ENCODE assay signal across 8 mouse cellular contexts in genomic region chr2:170877515-170877914, GRCm38 (mm10).
DNase-seq lines count a peak whose midpoint lies in the region; ATAC-seq and TF ChIP-seq lines count a peak whose summit lies in the region.

No protein-coding gene starts in this region.

- TF ChIP-seq POLR2A in thymus, adult 2 months (IDR thresholded peaks at IDR 0.05; ENCODE audit: control insufficient read depth, extremely low read depth, insufficient read depth, low read length, poor library complexity): no peak

- DNase-seq in brain, embryonic 18.5 days (ENCODE audit: low read depth, low spot score): peak; percentile 69
- DNase-seq in fat pad, adult 2 months (ENCODE audit: extremely low read depth, low read depth, low spot score): peak; percentile 49
- peak; percentile 87 for DNase-seq in kidney, postnatal 14 days
- peak in 2 of 3 experiments; percentile 23 to 24 for DNase-seq in liver, embryonic 14.5 days (ENCODE audit: low read depth in 3 of 3, low spot score in 3 of 3)
- DNase-seq in thymus, adult 2 months: peak; percentile 54

- H3K27me3 ChIP-seq in C2C12 (ENCODE audit: control insufficient read depth, insufficient read depth, insufficient read length): no peaks in the 10 kb centered on the region
- H3K27me3 ChIP-seq in heart, embryonic 12.5 days (replicated peaks): peaks cover 16% of the 10 kb centered on the region
- H3K27me3 ChIP-seq in liver, embryonic 14.5 days (ENCODE audit: control insufficient read depth, insufficient read depth, low read length): no peaks in the 10 kb centered on the region
- H3K27me3 ChIP-seq in neural tube, embryonic 15.5 days (replicated peaks): no peaks in the 10 kb centered on the region
- H3K27me3 ChIP-seq in thymus, adult 2 months (ENCODE audit: control insufficient read depth, insufficient read depth, low read length): no peaks in the 10 kb centered on the region

- peak; percentile 33 for TF ChIP-seq CTCF in C2C12 (IDR thresholded peaks at IDR 0.05; ENCODE audit: control insufficient read depth, insufficient read depth, insufficient read length)
- TF ChIP-seq CTCF in liver, embryonic 14.5 days (IDR thresholded peaks at IDR 0.05; ENCODE audit: low read depth): peak; percentile 80
- peak; percentile 34; the same call in 1 of the 2 replicates for TF ChIP-seq CTCF in thymus, adult 2 months (IDR thresholded peaks at IDR 0.05; ENCODE audit: borderline replicate concordance, control insufficient read depth, extremely low read depth, insufficient read depth, low read length, poor library complexity)

- H3K36me3 ChIP-seq in C2C12 (ENCODE audit: control insufficient read depth, insufficient read depth): no peaks in the 10 kb centered on the region
- H3K36me3 ChIP-seq in heart, embryonic 12.5 days: no peaks in the 10 kb centered on the region
- H3K36me3 ChIP-seq in liver, embryonic 14.5 days (replicated peaks; ENCODE audit: control insufficient read depth, insufficient read depth, low read depth): no peaks in the 10 kb centered on the region
- H3K36me3 ChIP-seq in neural tube, embryonic 15.5 days: no peaks in the 10 kb centered on the region
- no peaks in the 10 kb centered on the region for H3K36me3 ChIP-seq in thymus, adult 2 months (ENCODE audit: control insufficient read depth, insufficient read depth, low read length)

- no peaks in the 10 kb centered on the region for H3K4me1 ChIP-seq in heart, embryonic 12.5 days (replicated peaks)
- H3K4me1 ChIP-seq in liver, embryonic 14.5 days (replicated peaks; ENCODE audit: control insufficient read depth in 2 of 2, insufficient read depth in 2 of 2, low read length in 1 of 2): no peaks in the 10 kb centered on the region
- H3K4me1 ChIP-seq in neural tube, embryonic 15.5 days: peaks cover 17% of the 10 kb centered on the region
- H3K4me1 ChIP-seq in thymus, adult 2 months (replicated peaks; ENCODE audit: control insufficient read depth, insufficient read depth, low read length): no peaks in the 10 kb centered on the region

- no peak overlapping the region for H3K9ac ChIP-seq in heart, embryonic 12.5 days
- no peak overlapping the region for H3K9ac ChIP-seq in liver, embryonic 14.5 days (replicated peaks)
- no peak overlapping the region for H3K9ac ChIP-seq in neural tube, embryonic 15.5 days (replicated peaks)

- no peaks in the 10 kb centered on the region for H3K79me3 ChIP-seq in C2C12 (ENCODE audit: low read depth)

- 5% methylated on average over 4 of the region's 4 CpGs for WGBS in heart, embryonic 12.5 days
- 4% methylated on average over 4 of the region's 4 CpGs for WGBS in liver, embryonic 14.5 days (ENCODE audit: insufficient replicate concordance)
- under 1% methylated on average over 4 of the region's 4 CpGs for WGBS in neural tube, embryonic 15.5 days
- WGBS in thymus, adult 2 months: 6% methylated on average over 4 of the region's 4 CpGs

- H3K4me2 ChIP-seq in heart, embryonic 12.5 days: no peak overlapping the region
- H3K4me2 ChIP-seq in liver, embryonic 14.5 days (ENCODE audit: low read depth): no peak overlapping the region
- H3K4me2 ChIP-seq in neural tube, embryonic 15.5 days: no peak overlapping the region

- no peak overlapping the region for H3ac ChIP-seq in C2C12 (ENCODE audit: control insufficient read depth, insufficient read length, low read depth)

- H3K4me3 ChIP-seq in C2C12 (ENCODE audit: insufficient read depth, poor library complexity, severe bottlenecking): no peak overlapping the region
- no peak overlapping the region for H3K4me3 ChIP-seq in heart, embryonic 12.5 days
- no peak overlapping the region for H3K4me3 ChIP-seq in liver, embryonic 14.5 days (ENCODE audit: insufficient read depth in 1 of 2, low read depth in 2 of 2, low read length in 2 of 2)
- no peak overlapping the region for H3K4me3 ChIP-seq in neural tube, embryonic 15.5 days (replicated peaks)
- H3K4me3 ChIP-seq in thymus, adult 2 months (ENCODE audit: control insufficient read depth, insufficient read depth, low read length): no peak overlapping the region

- TF ChIP-seq EP300 in liver, embryonic 14.5 days (IDR thresholded peaks at IDR 0.05; ENCODE audit: low read depth): no peak

- no peaks in the 10 kb centered on the region for H3K79me2 ChIP-seq in C2C12 (ENCODE audit: control insufficient read depth, insufficient read depth)

- no peaks in the 10 kb centered on the region for H3K9me3 ChIP-seq in heart, embryonic 12.5 days (replicated peaks)
- no peaks in the 10 kb centered on the region for H3K9me3 ChIP-seq in liver, embryonic 14.5 days (ENCODE audit: control insufficient read depth, low read length)
- no peaks in the 10 kb centered on the region for H3K9me3 ChIP-seq in neural tube, embryonic 15.5 days (replicated peaks)

- ATAC-seq in heart, embryonic 12.5 days (ENCODE audit: insufficient number of reproducible peaks, low FRiP score): peak; percentile 33
- no peak for ATAC-seq in liver, embryonic 14.5 days (ENCODE audit: insufficient read depth)
- peak; percentile 72 for ATAC-seq in neural tube, embryonic 15.5 days (ENCODE audit: low FRiP score)

- H3K27ac ChIP-seq in heart, embryonic 12.5 days (ENCODE audit: poor library complexity, severe bottlenecking): no peak overlapping the region
- no peak overlapping the region for H3K27ac ChIP-seq in liver, embryonic 14.5 days
- no peak overlapping the region for H3K27ac ChIP-seq in neural tube, embryonic 15.5 days (replicated peaks)
- no peak overlapping the region for H3K27ac ChIP-seq in thymus, adult 2 months (ENCODE audit: control insufficient read depth, insufficient read depth, low read length)

TF ChIP-seq in C2C12, 6 proteins besides CTCF, POLR2A, EP300 and RAD21:
- TF ChIP-seq CEBPB (IDR thresholded peaks at IDR 0.05; ENCODE audit: low read depth): no peak
- no peak for TF ChIP-seq MYOD1 (IDR thresholded peaks at IDR 0.05; ENCODE audit: control insufficient read depth, insufficient read length, low read depth)
- TF ChIP-seq MYOG (IDR thresholded peaks at IDR 0.05; ENCODE audit: control insufficient read depth, extremely low read depth, insufficient read length): no peak
- no peak for TF ChIP-seq MAX (IDR thresholded peaks at IDR 0.05)
- no peak for TF ChIP-seq USF1 (IDR thresholded peaks at IDR 0.05; ENCODE audit: low read depth)
- no peak for TF ChIP-seq FOSL1 (IDR thresholded peaks at IDR 0.05; ENCODE audit: insufficient read depth, low read length, poor library complexity, severe bottlenecking)

Comparison
In these comparisons a context has a peak if more than half of its experiments do, and no peak if none do; other contexts are left out.
1. DNase-seq: peak in every context shown above with its lines; median percentile 87 in kidney, postnatal 14 days; 69 in brain, embryonic 18.5 days; 54 in thymus, adult 2 months; 49 in fat pad, adult 2 months; 24 in liver, embryonic 14.5 days.